Mouse (Mus musculus) gastrocnemius, adult 8-10 months (tissue): ENCODE results near the gene Det1. TPM values are rescaled to one million over a fixed set of nuclear protein-coding genes. Genes with fewer than 3 reads are reported as not detected.
A peak's percentile ranks its signal among the peaks of the same experiment; 100 is the strongest.

Experiments used
- DNase-seq, 2 experiments: peaks; one replicate each; pipeline ENCODE4 v3.0.0; 2022; ENCODE audit warnings: low spot score in 2 of 2
- total RNA-seq, 4 experiments: library from RNA; stranded (reverse); gene quantifications; 2 replicates each; pipeline ENCODE4 v1.2.4; 2022

The Det1 gene
- total RNA-seq = 10 to 100 TPM; 22.8 to 29.3 (median 23.3) TPM

DNA sequence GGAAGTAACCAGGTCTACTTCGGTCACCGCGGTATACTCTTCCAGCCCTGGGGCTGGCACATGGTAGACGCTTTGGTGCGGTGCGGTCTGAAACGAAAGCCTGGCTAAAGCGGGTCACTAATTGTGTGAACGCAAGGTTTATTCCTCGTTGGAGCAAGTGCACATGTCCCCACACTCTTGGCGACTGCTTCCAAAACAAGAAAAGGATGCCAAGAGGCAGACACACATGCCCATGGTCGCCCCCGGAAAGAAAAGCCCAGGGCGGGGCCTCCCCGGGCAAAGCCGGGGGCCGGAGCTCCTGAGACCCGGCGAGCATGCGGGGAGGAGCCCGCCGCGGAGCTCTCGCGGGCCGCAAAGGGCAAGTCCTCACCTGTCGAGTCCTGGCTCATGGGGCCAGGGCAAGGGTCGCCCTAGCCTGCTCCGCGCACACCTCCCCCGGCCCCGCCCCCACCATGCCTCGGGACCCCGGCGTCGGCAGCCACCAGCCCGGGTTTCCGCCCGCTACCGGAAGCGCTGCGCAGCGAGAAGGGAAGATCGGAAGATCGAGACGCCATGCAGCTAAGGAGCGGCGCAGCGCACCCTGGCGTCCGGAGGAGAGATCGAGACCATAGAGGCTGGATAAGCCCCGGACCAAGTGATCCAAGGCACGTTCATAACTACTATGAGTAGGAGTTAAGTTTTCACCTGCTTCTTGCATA lies at the start of gene Det1:
TSS of gene Det1 (minus strand) at position 527 of the 698 bp plus-strand sequence.
- peak; percentile 82 to 83 for DNase-seq

DNA sequence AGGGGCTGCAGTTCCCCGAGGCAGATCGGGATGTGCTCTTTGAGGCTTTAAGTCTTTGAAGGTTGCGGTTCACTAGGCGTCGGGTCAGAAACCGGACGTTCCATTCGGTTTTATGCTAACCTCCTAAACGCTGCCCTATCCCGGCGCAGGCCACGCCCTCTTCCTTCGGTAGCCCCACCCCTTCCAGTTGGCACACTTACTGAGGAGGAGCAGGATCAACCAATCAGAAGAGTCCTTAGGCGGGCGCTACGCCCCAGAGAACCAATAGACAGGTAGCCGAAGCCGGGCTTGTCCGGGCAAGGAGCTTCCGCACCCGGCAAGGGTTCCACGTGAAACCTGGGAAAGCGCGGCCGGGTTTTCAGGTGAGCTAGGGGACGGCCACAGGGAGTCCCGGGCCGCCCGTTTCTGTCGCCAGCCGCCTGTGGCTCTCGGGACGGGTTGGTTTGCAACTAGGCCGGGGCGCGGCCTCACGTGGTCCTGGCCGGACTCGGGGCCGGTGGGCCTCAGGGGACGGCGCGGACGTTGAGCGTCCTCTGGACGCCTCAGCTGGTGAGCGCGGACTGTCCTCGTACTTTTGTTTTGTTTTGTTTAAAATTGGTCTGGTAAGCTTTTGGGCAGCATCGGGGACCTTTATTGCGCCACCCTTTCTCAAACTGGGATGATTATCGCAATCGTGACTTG lies 48.7 kb upstream of the Det1 start, which contains the start of gene Aen:
TSS of gene Aen (plus strand) at position 202 of the 681 bp plus-strand sequence.
- peak; percentile 98 for DNase-seq

DNA sequence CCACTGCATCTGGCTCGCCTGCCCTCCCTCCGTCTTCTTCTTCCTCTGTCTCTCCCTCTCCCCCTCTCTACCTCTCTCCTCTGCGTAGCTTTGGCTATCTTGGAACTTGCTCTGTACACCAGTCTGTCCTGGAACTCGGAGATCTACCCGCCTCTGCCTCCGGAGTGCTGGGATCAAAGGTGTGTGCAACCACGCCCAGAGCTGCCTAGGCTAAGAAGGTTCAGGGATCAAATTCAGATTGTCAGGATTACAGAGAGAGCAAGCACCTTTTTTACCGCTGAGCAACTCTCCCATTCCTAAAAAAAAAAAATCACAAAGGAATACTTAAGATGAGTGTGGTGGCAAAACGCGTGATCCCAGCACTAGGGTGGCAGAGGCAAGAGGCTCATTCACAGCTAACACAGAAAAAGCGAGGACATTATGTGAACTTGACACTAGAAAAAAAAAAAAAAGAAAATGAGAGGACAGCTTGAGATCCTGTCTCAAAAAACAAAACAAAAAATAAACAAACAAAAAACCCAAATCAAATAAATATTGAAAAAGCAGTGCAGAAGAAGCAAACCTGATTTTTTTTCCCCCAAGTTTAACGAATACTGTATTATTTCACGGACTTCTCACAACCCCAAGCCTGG lies 48.1 kb upstream of the Det1 start:
- DNase-seq = no peak

DNA sequence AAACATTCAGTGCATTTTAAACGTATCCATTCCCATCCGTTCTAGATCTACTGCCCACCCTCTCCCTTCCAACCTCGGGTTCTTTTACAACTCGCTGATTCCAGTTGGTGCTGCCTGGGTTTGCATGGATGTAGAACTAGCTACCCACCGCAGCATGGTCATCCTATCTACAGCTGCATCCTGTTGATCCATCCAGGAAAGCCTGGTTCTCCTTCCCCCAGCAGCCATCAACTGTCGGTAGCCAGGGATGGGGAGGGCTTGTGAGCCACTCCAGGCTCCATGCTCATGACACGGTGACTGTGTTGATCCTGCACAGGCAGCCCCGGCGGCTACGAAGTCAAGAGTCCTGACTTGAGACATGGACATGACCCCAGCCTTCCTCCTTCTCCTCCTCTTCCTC lies 46.9 kb upstream of the Det1 start:
- DNase-seq = no peak

DNA sequence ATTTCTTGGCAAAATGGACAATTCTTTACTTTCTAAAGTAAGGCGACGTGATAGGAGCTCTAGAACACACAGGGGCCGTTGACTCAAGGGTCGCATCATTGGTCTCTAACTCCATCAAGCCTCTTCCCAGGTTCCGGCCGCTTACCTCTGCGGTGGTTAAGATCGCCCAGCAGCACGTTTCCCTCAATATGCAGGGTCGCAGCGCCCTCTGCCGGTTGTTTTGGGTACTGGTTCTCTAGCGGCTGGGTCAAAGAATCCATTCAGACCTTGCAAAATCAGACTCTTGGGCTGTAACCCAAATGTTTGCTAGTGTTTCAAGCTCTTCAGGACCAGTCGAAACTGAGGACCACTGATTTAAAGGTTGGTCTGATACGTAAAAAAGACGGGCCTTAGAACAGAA lies 43.6 kb upstream of the Det1 start:
- peak; percentile 56 to 61 for DNase-seq

DNA sequence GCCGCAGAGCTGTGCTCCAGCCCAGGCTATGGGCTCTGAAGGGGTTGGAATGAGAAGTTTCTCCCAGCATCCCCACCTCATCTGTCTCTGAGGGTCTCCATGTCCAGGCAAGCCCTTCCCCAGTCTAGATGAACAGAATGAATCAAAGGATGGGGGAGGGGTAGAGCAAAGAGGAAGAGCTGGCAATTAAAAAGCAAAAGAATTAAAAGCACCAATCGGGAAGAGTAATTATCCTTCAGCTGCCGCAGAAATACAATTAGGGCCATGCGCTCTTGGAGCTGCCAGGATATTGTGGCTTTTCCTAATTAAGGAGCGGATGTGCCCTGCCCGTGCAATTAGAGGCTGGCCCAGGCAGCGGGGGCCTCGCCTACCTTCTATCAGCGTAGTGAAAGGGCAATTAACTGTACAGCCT lies 40.4 kb upstream of the Det1 start:
- DNase-seq = no peak

DNA sequence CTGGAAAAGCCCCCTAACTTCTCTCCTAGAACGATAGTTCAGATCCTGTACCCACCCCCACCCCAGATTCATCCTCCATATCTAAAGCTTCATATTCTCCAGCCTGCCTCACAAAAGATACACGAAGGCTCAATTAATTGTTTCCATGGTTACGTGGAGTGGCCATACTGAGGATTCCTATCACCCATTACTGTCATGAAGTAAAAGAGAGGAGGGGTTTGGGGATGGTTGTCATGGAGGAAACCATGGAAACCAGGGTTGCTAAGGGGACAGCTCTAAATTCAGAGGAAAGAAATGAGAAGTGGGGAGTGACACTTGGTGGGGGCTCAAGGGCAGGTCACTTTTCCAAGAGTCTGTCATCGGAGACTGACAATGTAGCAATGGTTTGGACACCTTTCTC lies 39.4 kb upstream of the Det1 start:
- DNase-seq = no peak

DNA sequence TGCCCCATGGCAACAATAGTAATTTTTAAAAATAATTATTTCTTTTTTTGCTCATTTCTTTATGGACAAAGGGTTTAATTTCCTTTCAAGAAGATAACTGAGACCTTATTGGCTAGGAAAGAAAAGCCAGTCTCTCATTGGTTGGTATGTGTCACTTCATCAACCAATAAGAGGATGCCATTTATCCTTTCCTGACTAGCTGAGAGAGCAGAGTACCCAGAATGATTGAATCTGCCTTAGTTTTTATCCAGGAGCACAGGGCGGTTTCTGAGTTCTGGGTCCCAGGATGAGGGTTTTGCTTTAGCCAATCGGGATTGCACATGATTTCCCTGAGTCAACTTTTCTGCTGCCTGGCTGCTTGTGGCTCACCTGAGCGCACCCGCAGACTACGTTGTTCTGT lies 38.3 kb upstream of the Det1 start:
- DNase-seq = no peak

DNA sequence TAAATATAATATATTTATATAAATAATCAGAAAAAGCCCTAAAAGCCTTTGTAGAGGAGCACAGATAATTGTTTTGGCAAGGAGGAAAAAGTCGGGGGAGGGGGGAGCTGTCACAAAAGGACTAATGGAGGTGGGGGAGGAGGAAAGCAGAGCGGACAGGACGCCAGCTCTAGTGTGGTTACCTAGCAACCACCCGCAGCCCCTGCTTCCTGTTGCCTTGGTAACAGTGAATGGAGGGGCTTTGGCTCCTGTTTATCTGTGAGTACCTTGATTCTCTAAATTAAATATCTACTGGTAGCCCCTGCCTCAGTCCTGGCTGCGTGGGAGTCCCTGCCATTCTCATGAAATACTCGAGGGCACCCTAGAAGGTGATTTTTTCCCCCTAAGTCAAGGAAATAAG lies 37.1 kb upstream of the Det1 start:
- DNase-seq = no peak

DNA sequence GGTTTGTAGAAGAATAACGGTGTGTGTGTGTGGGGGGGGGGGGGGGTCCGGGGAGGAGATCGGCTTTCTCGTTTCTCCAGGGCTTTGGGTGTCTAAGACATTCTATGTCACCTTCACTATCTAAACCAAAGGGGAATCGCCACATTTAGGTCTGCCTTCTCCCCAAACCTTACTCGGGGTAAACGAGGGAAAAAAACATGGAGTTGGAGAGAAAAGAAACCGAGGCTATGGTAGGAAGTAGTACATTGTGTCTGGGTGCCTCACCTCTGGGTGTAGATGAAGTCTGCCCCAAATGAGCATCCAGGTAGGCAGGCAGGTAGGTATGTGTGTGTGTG lies 36.6 kb upstream of the Det1 start:
- DNase-seq = no peak

DNA sequence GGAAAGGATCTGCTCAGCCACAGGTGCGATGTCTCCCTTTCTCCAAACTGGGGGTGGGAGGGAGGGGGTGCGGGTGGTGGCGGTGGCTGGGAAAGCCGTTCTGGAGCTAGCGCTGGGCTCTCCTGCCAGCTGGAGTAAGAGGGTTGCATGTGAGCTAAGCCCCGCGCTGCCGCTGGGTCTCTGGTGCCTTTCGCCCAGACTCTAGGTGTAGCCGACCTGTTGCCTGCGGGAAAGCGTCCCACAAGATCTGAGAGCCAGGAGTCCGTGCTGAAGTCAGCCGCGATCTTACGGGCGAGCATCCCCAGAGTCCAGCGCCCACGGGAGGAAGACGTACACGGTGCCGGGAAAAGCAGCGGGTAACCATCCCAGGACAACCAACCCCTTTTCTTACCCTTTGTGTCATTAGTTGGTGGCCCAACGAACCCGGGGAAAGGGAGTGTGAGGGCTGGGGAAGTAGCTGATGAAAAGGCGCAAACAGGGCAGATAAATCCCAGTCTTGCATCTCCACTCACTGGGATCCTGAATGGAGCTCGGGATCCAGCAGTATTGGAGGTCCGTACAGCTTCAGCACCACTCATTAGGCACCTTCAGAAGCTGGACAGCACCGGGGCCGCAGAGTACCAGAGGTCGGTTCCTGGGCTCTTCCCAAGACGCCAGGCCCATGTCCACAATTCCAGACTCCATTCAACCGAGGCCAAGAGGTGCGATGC lies 36.1 kb upstream of the Det1 start:
- DNase-seq = no peak

DNA sequence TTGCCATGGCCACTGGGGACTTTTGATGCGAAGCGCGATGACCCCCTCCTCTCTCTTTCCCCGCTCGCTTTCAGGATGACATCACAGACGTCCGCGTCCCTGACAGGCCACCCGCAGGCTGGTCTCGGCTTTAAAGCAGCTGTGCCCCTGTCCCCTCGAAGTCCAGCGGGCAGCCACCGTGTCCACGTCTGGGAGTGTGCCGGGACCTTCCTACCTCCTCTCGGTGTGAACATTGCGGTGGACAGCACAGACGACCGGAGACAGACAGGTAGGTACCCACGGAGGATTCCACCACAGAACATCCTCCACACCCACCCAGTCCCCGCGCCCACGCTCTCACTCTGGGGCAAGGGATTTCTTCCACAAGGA lies 35.4 kb upstream of the Det1 start:
- no peak for DNase-seq

DNA sequence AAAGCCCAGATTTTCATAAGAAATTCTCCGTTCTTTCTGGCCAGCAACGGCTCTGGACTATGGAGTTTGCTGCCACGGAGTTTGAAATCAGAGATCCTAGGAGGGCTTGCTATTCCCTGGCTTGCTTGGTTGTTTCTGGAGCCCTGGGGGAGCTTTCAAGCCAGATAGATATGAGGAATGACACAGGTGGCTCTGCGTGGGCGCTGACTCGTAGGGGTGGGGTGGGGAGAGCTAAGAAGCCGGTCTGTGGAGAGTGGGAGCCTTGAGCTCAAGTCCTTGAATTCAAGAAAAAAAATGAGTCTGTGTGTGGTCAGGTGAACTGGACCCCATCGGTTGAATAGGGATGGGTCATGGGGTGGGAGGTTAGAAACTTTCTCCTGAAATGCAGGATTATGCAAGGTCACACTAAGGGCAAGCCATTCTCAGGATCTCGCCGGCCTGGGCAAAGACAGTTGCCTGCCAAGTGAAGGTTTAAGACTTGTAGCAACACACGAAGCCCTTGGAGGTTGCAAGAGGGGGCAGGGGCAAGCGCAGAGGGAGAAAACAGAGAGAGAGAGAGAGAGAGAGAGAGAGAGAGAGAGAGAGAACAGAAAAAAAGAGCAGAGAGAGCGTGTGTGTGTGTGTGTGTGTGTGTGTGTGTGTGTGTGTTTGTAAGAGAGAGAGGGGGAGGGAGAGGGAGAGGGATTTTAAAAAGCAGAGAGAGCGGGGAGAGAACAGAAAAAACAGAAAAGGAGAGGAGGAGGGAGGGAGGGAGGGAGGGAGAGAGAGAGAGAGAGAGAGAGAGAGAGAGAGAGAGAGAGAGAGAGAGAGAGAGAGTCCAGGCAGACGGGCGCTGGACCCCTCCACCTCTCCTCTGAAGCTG lies 34.8 kb upstream of the Det1 start:
- DNase-seq = no peak

DNA sequence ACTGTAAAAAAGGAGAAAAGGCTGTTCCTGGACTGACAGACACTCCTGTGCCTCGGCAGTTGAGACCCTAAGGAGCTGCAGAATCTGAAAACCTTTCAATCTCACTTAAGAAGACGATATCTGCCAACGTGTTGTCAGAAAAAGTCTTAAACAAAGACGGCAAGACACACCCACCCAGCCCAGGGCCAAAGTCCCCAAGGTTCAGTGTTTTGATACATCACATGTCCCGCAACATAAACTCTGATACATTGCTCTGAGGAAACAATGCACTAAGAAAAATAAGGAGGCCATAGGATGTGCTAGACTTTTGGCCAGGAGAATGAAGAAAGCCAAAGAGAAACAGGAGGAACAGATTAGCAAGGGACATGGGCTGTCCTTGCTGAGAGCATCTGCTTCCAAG lies 25.8 kb upstream of the Det1 start:
- no peak for DNase-seq

DNA sequence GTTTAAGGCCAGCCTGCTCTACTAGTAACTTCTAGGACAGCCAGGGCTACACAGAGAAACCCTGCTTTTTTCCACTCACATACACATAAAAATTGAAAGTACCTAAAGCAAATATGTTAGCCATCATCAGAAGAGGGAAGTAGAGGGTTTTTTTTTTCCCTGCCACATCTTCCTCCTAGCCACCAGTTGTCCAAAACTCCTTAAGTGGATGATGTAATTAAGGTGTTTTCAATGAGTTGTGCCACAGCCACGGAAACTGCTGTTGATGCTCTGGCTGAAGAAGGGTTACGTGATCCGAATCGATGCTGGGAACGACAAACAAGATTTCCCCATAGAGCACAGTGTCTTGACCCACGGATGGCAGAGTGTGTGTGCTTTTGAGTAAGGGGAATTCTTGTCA lies 25.3 kb upstream of the Det1 start:
- DNase-seq = no peak

DNA sequence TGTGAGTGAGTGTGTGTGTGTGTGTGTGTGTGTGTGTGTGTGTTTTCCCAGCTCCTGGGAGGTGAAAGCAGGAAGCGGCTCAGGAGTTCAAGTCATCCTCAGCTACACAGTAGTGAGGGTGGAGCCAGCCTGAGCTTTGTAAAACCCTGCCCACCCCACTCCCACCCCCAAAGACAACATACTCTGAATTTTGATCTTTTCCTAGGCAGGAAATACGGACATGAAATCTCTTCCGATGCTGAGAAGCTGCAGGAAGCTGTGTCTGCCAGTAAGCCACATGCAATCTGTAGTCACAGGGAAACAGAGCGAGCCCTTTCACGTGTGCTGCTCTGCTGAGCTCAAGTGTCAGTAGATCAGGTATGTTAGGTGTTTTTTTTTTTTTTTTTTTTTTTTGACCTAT lies 21.7 kb upstream of the Det1 start:
- no peak for DNase-seq

DNA sequence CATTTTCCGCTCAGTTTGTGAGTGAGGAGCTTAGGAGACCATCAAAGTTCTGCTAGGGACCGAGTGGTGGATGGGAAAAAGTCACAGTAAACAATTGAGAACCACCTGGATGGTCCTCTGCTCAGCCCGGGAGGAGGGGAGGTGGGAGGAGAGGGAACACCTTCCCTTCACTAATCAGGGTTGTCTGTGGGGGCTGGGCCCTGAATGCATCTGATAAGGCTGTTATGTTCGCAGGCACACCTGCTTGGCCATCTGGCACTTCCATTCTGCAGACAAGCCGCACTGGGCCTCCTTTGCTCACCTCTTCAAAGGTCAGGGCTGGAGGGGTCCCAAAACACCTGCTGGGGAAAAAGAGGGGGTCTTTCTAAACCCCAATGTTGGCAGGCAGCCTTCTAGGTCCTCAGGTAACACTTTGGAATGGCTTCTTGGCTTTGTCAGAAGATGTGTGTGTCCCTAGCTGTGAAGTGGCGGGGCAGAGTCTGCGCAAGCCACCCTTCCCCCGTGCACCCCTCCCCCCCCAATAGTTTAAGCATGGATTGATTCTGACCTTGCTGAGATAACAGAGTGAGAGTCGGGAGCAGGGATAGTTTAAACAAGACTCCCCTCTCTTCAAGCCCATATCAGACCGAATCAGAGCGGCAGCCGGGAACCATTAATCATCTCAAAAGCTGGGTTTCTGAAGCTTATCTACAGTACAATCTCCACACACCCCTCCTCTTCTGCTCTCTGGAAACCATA lies 18.3 kb upstream of the Det1 start:
- DNase-seq = no peak

DNA sequence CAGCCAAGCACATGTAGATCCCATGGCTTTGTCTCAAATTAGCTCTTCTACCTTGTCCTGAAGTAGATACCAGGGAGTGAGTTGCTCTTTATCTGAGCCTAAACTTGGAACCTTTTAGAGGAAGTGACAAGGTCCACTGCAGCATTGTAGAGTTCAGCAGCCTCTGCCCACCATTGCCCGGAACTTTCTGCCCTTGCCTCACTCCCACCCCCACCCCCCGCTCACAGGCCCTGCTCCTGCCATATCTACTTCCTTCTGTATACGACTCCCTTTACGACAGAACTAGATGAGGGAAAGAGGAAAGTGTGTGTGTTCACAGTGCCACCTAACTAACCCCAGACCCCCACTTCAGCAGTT lies 17.4 kb upstream of the Det1 start:
- DNase-seq = no peak

DNA sequence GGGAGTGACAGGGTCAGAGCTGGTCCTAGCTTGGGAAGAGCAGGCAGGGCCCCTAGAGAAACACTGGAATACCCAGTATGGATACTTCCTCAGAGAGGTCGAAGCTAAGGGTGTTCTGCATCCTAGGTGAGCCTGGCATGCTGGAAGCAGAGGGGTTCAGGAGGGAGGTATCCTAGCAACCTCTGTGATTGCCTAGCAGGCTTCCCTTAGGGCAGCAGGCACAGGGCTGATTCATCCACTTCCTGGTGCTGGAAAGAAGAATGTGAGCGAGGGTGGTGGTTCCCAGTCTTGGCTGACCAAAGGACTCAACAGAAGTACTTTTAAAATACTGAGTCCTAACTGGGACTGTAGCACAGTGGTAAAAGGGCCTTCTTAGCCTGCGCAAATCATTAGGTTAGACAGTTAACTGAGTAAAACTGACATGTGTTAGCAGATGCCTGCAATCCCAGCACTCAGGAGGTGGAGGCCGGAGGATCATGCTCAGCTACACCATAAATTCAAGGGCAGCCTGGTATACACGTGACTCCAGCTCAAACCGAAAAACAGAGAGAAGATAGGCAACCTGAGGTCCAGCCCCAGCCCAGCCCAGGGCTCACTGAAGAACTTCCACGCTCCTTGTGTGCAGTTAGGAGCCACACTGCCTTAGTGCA lies 16.9 kb upstream of the Det1 start:
- no peak for DNase-seq

DNA sequence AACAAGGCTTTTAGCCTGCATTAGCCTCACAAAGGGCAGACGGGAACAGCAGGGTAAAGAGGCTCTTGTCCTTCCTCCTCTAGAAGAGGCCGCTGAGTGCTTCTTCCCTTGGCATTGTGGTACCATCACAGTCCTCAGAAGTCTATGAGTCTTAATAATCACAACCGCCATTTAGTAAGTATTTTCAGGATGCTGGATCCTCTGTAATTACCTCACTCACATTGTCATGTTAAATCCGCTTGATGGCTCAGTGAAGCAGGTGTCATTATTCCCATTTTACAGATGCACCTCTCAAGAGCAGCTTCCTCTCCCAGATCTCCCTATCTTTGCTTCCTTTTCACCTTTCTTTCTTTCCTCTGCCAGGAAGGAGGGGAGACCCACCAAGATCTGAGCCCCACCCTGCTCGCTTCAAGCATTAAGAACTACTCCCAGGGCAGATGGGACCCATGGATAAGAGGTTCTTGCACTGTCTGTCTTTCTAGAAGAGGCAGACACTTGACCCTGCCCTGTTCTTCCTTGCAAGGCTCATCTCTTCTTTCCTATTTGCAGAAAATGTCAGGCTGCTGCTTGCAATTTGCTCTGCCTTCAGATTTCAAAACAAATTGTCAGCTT lies 8.1 kb upstream of the Det1 start:
- no peak for DNase-seq
